Mouse (Mus musculus) c-Kit-positive CD71-negative TER-119-negative erythroid progenitor cells, embryonic 14.5 days (primary cell): ENCODE results near the gene Srpr.

Experiments
- DNase-seq: peaks from one replicate; pipeline ENCODE4 v3.0.0-alpha.2; 2013; ENCODE audit warnings: low read depth

Srpr gene

DNA sequence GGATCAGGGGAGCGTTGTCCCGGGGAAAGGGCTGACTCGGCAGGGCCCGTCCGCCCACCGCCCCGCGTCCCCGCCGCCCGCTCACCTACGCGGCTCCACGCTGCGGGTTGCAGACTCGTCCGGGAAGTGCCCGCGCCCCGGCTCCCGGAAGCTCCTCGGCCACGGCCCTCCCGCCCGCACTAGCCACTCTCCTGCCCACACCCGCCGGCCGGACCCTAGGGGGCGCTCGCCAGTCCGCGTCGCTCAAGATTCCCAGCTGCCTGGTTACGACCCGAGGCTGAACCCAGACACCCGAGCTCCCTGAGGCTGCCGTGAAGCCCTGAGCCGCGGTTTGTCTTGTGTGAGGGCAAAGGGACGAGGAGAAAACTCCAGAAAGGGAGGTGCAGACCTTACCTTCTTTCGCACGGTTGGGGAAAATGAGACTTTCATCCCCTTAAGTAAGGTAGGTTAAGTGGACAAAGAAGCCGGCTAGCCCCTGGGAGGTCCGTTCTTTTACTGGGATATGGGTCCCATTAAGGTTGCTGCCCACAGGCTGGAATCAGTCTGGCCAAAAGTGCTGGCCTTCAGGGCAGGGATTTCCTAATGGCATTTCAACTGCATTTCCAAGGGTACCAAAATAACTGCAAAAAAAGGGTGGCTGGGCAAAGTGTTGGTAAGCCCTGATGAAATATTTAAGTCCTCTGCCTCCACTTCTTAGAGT lies at the start of gene Srpr, which contains the start of gene Tirap:
Srpr (plus strand) TSS at position 404 of the 700 bp plus-strand sequence.
Tirap (minus strand) TSS at position 520 of the 700 bp plus-strand sequence.
- DNase-seq: peak; percentile 73

DNA sequence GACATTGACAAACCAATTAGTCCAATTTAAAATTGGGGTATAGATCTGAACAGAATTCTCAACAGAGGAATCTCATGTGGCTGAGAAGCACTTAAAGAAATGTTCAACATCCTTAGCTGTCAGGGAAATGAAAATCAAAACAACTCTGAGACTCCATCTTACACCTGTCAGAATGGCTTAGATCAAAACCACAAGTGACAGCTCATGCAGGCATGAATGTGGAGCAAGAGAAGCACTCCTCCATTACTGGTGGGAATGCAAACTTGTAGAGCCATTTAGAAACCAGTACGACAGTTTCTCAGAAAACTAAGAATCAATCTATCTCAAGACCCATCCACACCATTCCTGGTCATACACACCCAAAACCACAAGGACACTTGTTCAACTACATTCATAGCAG lies 47.1 kb upstream of the Srpr start:
- DNase-seq: no peak

DNA sequence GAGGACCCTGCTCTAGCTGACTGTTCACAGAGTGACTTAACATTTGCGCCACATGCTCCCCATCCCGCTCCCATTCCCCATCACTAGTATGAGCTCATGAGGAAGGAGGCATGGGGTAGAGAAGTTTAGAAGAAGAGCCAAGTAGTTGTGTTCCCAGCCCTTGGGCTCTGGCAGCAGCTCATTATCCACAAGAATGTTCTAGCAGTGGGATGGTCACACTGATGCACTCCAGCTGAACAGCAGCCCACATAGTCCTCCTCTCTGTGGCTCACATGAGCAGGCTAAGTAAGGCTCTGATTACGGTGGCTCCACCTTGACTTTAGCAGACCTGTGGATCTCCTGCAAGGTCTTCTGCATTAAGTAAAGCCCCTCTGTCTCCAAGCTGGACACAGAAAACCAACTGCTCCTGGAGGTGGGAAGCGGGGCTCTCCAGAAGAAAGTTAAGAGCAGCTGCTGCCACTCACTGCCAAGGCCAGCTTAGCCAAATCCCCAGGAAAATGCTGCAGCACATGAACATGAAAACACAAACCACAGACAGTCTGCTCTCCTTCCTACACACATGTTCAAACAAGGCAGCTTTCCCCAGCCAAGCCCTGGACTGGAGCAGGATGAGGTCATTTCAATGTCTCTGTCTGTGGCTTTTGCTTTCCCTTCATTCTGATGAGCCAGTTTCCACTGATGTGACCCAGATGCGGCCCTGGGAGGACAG lies 43.8 kb upstream of the Srpr start:
- no peak for DNase-seq

DNA sequence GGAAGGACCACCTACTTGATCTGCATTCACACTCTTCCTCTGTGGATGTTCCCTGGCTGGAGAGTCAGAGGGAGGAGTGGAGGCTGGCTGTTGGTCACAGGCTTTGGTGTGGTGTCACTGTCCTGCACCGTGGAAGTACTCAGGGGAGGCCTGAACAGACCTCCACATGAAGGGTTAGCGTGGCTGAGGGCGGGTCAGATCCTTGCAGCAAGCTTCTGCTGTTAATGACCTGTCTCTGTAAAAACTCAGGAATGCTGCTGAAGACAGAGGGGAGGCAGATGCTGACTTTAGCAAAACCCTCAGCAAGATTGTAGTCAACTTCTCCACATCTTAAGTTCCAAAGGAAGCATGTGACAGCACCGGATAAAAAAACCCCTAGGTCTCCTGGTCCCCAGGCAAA lies 43.1 kb upstream of the Srpr start:
- no peak for DNase-seq

DNA sequence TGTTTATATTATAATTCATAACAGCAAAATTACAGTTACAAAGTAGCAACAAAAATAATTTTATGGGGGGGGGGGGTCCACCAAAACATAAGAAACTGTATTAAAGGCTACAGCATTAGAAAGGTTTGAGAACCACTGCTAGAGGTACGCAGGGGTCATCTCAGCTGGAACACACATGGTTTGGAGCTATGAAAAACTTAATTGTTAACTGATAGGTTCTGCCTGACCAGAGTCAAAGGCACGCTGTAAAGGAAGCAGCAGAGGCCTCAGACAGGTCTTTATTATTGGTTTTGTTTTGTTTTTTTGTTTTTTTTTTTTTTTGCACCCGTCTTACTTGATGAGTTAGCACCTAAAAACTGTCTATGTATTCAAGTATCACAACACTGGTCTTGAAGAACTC lies 41.5 kb upstream of the Srpr start:
- no peak for DNase-seq

DNA sequence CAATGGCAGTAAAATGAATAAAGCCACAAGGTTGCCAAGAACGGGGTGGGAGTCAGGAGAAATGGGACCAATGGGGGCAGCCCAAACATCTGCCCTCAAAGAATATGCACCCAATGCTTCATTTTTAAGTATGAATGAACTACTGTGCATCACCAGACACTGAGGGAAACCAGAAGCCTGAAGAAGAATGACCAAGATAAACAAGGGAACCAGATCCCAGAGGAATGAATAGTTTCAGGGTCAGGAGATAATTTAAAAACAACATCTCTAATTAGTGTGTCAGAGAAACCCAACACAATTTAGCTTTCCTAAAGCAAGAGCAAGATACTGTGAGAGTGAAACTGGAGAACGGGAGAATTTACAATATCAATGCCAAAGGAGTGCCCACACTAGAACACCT lies 39.3 kb upstream of the Srpr start:
- DNase-seq: no peak

DNA sequence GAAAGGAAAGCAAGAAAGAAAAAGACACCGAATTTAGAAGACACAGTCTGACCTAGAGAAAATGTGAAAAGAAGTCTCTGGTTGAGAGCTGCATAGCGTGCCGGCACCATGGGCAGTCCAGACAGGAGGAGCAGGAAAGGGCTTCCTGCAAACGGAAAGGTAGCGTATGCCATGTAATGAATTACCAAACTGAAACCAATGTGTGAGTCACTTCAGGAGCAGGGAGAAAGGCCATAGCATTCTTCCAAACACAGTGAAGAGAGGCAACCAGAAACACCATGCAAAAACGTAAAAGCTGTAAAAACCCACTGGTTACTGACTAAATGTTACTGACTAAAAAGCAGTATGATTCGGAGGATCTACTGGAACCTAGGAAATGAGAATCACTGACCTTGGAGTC lies 38.3 kb upstream of the Srpr start:
- DNase-seq: no peak

DNA sequence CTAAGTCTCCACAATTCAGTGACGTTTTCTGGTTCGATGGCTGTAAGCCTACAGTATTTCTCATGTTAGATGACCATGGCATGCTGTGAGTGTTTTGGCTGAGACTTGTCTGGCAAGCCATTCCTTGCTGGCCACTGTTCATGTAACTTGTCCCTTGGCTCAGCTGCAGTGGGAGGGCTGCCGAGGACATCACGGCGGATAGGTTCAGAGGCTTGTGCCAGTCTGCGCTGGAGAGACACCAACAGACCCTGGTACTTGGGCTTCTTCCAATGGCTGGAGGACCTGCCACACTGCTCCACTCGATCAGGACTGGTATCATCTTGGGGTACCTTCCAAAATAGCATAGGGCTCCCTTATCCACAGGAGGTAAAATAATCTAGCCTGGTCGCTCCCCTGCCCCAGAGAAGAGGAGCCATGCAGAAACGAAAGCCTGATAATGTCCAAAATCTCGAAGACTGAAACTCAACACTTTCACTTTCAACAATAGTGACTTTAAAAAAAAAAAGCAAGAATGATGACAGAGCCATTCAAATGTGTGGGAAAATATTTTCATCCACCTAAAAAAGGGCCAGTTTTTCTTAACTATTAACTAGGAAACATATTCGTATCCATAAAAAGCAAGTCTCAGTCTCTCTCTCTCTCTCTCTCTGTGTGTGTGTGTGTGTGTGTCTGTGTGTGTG lies 36.8 kb upstream of the Srpr start:
- DNase-seq: no peak

DNA sequence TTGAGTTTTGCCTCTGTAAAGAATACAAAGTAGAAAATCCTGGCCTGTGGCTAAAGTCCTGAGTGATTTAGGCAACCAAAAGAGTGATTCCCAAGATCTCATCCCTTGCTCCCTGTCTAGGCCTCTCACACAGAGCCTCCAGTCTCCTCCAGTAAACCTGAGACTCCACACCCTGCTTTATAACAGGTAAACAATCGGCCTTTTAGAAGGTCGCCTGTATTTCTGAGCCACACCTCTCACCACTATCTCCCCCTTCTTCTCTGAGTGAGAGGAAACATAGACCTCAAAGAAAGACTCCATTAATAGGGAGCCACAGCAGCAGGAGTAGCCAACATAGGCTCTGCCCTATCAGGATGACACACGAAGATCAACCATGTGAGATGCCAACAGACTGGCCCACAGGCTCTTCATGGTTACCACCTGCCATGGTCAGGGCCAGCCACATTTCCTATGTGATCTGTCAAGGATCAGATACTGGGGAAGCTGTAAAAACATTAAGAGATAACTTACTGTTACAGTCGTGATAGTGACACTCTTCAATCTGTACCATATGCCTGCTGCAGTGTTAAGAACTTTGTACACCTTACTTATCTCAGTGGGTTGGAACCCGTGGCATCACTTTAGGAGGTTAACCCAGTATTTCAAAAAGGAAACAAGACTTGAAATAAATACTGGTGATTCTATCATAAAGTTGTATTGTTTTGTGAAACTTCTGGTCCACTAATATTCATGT lies 35.7 kb upstream of the Srpr start:
- DNase-seq: no peak

DNA sequence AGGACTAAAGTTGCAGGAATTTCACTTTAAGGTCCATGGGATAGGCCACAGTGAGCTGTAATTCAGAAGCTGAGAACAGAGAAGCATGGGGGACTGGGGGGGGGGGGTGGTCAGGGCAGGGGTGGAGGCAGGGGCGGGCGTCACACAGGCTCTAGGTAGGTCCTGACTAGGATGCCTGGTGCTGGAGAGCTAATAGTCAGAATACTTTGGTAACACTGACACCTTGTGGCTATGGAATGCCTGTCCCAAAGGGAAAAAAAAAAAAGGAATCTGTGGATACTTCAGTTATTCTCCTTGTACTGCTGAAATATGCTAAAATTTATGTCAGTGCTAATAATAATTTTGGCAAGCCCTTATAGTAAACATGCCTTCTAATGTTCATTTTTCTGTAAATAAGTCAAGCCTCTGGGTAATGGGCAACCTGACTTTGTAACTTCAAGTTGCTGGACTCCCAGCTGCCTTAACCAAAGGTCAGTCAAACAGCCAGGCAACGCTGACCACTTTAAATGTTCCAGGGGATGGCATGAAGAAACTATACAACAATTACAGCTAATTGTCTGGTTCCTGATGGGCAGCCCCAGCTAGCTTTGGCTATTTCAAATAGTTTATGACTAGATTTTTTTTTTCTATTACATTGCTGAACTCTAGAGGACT lies 33.7 kb upstream of the Srpr start:
- peak; percentile 24 for DNase-seq

DNA sequence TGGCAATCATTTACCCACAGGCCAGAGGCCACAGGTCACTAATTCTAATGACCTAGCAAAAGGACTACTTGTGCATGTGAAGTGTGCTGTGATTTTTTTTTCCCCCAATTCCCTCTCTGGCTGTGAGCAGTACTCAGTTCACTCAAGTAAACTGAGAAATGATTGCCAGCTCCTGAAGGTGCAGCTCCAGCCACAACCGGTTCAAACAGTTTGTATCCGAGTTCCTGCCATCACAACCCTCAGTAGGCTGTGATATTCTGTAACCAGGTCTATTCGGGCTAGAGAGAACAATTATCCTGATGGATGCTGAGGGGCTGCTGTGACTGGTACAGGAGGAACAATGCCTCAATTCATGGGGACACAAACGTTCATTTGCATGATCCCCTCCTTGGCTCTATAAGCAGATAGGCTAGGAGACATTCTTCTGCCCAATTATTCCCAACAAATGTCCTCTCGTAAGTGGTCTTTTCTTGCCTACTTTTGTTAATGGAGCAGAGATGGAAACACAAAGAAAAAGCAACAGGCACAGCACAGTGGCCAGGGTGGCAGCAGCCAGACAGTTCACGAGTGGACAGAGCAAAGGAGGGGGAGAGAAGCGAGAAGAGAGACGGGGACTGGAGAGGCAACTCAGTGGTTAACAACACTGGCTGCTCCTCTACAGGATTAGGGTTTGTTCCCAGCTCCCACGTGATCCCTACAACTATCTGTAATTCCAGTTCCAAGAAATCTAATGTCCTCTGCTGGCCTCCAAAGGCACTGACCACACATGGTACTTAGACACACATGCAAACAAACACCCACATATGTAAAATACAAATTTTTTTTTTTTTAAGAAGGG lies 33.0 kb upstream of the Srpr start:
- DNase-seq: no peak

DNA sequence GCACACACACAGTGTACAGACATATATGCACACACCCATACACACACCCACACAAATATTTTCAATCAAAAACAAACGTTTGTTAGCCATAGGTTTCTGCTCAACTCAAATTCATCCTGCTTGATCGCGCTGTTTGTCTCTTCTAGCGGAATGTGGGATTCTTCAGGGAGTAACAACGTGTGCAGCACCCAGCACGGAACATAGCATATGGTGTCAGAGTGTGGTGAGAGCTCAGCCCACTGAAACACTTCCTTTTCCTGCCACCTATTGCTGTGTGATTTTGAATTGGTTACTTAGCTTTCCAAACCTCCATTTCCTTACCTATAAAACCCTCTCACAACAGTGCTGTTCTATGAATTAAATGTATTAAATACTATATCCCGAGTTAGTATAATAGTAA lies 29.9 kb upstream of the Srpr start:
- DNase-seq: no peak

DNA sequence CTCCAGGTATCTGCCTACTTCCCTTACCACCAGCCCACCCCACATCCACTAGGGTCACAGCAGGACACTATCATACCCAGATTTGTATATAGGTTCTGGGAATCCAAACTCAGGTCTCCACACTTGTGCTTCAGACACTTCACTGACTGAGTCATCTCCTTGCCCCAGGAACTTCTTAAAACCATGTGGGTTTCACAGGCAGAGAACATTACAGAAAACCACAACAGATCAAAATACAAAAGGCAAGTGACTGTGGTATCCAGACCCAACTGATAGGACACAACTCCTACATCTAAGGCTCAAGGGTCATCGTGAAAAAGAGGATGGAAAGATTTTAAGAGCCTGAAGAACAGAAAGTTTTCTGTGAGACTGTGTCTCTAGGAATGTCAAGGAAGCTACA lies 26.6 kb upstream of the Srpr start:
- DNase-seq: no peak

DNA sequence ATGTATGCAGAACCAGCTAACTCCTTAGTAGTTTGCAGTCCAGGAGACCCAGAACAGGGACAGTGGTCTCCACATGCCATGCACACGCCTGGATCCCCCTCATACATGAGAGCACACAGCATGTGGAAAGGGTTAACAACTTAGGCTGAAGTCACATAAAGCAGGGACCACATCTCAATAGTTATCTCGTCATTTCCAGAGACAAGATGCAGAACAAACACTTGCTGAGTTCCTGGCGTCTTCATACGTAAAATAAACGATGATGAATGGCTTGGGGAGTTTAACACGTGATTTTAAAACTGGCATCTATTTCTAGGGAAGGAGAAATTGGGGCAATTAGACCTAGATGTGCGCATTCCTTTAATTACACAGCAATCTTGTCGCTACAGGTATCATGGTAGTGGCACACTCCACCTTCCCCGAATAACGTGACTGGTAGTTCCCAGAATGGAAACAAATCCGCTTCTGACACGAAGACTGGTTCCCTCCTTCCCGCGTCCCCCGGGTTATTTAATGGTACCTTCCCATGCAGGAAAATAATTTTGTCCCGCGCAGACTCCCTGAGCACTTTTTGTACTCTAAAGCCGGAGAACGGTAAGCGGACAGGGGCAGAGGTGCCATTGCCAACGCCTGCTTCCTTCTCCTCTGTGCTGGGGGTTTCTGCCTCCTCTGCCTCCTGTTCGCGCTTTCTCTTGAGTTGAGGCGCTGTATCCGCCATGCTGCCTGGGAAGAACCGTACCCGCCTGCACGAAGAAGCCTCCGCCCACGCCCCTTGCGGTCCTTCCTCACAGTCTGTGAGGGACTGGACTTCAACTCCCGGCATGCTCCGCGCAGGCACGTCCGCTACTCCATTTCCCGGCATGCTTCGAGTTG lies 24.5 kb upstream of the Srpr start, which contains the start of gene Dcps:
Dcps (minus strand) TSS at position 811 of the 873 bp plus-strand sequence.
- peak; percentile 75 for DNase-seq

DNA sequence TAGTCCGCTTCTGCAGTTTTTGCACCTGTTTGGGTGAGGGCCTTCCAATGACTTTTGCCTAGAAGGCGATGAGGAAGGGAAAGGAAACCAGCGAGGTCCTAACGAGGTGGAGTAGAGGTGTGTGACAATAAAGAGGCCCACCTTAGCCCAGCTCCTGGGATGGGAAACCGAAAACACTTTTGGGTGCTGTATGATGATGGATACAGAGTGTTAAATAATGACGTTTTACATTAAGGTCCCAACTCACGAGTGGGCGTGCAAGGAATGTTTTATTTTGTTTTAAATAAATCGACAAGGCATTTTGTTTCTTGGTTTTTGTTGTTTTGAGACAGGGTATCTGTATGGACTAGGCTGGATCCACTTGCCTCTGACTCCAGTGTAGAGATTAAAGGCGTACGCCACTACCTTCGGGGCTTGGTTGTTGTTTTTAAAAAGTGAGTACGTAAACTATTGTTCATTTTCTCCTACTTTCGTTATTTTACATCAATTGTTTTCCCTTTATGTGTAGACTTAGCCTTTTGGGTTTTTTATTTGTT lies 23.8 kb upstream of the Srpr start:
- no peak for DNase-seq

DNA sequence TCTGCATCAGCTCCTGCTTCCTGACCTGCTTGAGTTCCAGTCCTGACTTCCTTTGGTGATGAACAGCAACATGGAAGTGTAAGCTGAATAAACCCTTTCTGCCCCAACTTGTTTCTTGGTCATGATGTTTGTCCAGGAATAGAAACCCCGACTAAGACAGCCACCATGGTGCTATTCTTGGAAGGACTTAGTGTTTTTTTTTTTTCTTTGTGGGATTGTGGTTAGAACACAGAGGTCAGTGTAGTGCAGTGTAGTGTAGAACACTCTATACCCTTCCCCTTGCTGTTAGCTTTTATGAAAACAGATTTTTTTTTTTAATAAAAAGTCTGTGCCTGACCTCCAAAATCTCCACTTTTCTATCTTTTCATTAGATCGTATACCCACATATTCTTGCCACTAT lies 17.1 kb upstream of the Srpr start:
- no peak for DNase-seq

DNA sequence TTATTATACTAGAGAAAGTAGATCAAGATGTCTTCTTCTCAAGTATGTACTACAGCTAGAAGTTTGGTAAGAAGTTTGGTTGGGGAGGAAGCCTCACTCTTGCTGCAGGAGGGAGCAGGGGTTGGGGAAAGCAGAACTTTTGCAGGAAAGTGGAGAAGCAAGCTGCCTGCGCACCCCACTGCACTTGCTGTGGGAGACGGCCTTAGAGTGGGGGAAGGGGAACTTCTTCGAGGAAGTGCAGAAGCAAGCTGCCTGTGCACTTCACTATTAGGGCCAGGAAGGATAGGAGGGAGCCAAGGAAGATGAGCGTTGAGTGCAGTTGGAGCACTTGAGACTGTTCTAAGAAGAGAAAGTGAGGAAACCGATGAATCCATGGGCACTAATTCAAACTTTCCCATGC lies 16.6 kb upstream of the Srpr start:
- no peak for DNase-seq

DNA sequence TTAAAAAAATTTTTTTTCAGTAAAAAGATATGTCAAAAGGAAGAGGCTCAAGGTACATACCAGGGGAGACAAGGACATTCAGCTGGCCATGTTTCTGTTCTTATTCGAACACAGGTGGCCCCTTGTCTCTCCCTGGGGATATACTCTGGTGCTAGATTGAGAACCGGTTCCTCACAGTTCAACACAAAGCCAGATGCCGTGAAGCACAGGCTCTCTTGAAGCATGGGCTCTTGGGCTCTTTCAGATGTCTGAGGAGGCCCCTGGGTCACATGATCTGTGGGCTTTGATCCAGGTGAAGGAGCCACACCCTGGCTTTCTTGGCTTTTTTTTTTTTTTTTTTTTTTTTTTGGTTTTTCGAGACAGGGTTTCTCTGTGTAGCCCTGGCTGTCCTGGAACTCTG lies 13.5 kb upstream of the Srpr start:
- DNase-seq: no peak

DNA sequence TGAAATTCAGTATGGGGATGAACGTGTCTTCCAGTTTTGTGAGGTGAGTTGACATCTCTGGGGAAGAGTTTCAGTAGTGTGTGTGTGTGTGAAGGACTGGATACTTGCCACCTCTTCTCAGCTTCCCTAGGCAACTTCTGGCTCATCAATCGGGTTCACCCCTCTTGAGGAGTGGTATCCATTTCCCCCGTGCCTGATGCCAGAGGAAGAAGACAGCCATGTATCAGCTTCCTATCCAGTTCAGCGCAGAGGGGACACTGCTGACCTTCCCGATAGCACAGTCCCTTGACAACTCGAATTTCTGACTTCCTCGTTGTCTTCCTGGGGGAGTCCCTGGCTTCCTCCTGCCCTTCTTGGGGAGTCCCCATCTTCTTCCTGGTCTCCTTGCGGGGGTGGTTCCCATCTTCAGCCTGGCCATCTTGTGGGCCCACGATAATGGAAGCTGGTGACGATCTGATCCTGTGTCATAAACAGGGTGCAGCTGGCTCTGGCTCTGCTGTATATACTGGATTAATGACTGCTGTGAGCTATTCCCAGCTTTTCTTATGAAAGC lies 12.5 kb upstream of the Srpr start:
- DNase-seq: no peak
